Mouse (Mus musculus): Measurements from ENCODE around the gene Ankrd44.

Gene Ankrd44

DNA sequence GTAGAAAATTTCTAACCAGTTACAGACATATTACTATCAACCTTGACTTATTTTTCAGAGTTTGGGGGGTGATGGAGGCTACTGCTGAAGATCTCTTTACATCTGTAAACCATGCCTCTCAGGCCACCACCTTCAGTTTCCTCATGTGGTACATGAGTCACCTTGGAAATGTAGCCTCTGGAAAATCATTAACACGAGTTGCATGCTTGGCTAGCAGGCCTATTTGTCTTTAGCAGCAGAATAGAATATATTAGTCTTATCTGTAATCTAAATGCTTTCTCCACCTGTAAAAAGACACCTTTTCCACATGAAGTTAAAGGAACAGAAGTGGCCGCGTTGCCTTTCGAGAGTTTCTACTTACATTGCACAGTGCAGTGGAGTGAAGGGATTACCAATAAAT, 267.6 kb downstream of the Ankrd44 start:
- no peak for DNase-seq (ENCODE audit: low read depth in 2 of 2, low spot score in 2 of 2)

DNA sequence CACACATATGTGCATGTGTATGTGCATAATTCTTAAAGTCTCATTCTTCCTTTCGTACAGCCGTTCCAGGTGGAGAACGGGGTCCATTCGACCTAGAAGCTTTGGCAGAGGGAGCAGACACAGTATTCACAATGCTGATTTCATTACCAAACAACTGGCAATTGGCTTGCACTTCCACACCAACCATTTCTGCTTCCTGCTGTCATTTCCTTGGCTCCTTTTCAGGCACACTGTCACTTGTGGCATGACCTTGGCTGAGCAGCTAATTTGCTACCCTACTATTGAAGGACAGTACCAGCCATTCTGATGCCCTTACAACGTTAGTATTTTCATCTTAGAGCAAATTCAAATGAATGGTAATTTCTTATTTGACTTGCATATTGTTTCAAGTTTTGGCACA, 277.9 kb downstream of the Ankrd44 start:
- DNase-seq (ENCODE audit: low read depth in 2 of 2, low spot score in 2 of 2), result no peak

DNA sequence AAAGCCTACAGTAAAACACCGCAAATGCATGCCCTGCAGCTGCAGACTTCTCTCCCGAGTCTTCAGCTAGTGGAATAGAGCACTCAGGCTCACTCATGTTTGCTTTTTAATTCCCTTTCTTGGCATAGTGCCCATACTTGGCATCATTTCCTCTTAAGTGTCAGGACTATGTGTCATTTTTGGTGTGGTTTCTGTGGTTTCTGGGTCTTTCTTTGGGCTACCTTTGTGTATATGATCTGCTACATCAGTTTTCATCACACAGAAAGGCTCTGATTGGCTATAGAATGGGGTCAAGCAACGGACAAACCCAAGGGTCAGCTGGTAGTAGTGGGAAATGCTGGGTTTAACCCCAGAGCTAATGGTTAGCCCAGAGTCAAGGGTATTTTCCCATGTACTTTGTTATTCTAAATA, 278.8 kb downstream of the Ankrd44 start:
- peak in 1 of 2 experiments; percentile 34 for DNase-seq (ENCODE audit: low read depth in 2 of 2, low spot score in 2 of 2)

DNA sequence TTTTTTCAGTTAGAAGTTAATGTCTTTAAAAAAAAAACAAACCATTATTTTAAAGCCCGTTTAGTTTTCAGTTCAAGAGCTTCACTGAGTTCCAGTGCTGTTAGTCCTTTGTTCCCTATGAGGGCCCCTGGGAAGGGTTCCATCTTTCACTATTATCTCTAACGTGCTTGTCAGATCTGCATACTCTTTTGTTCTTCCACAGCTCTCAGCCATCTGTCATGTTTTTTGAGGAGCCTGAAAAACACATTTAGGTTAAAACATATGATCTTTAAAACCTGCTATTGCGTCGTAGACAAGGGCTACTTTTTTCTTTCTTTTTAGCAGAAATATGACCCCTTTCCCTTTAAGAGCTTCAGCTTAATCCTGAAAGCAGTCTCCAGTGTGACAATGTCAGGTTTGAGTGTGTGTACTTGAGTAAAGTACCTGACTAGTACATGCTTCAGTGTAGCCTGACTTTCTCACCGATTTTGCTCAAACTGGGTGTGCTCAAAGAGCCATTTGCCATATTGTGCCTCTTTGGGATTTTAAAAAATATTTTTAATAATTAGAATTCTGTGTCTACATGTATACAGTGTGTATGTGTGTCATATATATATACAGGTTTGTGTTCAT, 285.9 kb downstream of the Ankrd44 start:
- DNase-seq (ENCODE audit: low read depth in 2 of 2, low spot score in 2 of 2), result no peak

DNA sequence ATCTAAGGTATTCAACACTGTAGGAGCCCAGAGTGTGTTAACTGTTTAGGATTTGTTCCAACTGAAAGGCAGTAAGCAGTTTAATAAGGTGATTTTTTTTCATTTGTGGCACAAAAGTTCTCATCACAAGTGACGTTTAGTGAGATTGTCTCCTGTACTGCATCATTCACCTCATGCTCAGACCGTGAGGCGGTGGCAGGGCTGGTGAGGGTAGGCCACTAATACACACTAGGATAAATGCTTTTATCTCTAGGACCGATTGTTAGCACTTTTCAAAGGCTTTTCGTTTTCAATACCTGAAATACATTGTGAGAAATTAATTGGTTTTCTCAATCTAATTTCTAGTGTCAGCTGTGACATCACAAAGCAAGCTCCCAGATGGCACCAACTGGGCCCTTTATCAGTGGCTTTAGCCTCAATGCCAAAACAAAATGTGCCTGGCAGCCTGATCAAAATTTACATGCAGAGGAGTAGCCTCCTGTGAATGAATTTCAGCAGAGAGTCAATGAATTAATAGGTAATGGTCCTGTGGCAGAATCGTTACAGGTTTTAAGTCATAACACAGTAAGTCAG, 286.6 kb downstream of the Ankrd44 start:
- no peak for DNase-seq (ENCODE audit: low read depth in 2 of 2, low spot score in 2 of 2)

DNA sequence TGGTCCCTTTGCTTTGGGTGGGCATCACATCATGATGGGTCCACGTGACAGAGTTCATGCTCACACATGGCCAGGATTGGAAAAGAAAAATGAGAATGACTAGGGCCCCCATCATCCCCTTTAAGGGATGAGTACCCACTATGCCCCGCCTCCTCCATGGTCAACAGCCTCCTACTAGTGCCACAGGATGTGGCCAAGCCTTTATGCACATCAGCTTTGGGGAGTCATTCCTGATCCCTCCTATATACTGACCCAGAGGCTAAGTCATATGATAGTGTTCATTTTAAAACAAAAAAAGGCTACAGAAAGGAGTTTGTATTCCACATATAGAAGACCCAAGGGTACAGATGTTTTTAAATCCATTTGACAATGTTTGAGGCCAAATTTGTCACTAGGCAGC, 287.1 kb downstream of the Ankrd44 start:
- no peak for DNase-seq (ENCODE audit: low read depth in 2 of 2, low spot score in 2 of 2)

DNA sequence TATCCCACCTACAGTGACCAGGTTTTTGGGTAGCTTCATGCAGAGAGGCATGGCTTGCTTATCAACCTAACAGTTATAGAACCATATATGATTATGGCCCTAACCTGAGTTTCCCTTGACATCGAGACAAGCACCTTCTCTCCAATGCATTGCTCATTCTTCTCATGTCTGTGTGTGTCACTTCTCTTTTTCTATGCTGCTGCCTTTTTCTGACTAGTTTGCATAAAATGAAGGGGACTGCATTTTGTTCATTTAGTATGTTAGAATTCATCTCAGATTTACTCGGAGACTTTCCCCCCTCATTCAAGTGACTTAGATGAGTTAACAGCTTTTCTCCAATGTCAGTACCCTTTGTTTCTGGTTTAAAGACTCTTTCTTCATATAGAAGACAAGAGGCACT, 288.8 kb downstream of the Ankrd44 start:
- no peak for DNase-seq (ENCODE audit: low read depth in 2 of 2, low spot score in 2 of 2)

DNA sequence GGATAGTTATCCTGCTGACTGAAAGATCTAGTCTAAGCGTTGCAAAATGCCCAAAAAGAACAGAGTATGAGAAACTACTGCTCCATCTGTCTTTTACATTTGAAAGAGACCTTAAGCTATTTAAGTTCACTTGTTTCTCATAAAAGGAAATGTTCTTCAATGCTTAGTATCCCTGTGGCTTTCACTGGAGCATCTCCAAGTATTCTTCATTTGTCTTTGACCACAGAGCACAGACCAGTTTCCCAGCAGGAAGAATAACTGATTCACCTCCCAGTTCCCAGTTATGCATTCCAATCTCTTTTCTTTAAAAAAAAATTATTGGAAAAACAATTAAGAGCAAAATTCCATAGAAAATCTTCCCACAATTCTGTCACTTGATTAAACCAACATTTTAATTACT, 297.1 kb downstream of the Ankrd44 start:
- no peak for DNase-seq (ENCODE audit: low read depth in 2 of 2, low spot score in 2 of 2)

DNA sequence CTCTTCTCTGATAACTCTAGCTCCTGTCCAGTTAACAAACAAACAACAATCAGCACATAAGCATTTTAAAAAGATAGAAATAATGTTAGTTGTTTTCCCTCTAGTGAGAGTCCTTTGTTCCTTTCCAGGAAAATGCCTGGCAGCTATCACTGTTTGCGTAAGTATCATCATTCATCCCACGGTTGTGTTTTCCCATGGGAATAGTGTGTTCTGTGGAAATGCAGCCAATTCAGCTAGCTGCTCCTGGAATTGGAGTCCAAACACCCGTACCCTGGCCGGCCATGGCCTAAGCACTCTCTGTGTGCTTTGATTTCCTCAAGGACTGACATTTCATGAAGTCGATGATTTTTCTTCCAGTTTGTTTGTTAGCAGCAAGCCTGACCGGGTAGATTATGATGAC, 311.2 kb downstream of the Ankrd44 start:
- no peak for DNase-seq (ENCODE audit: low read depth in 2 of 2, low spot score in 2 of 2)

DNA sequence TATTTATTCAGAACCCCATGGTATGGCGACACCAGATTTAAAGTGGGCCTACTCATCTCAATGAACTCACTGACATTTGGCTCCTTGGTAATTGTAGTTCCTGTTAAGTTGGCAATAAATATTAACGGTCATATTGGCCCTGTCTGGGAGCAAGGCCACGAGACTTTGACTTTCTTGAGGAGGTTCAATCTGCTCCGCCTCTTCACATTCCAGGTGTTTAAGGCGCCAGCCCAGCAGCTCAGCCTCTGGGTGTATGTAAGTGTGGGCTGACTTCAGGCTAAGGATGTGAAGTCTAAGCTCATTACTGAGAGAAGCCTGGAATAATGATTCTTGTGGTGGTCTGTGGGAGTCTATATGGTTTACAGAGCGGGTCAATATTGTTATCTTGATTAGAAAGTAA, 313.8 kb downstream of the Ankrd44 start:
- no peak for DNase-seq (ENCODE audit: low read depth in 2 of 2, low spot score in 2 of 2)

DNA sequence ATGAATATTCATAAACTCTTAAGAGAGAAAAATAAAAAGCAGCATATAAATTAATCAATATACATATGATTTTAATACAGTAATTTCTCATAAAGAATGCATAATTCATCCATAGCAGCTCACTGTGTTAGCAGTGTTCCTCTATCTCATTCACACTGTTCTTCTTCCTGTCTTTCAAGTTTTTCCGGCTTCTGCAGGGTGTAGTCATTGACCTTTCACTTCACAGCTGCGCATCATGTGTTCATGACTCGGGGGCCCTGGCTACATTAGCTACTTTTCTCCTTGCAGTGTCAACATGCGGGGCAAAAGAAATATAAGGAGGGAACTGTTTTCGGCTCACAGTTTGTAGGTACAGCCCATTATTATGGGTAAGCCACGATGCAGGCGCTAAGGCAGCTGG, 314.3 kb downstream of the Ankrd44 start:
- no peak for DNase-seq (ENCODE audit: low read depth in 2 of 2, low spot score in 2 of 2)

DNA sequence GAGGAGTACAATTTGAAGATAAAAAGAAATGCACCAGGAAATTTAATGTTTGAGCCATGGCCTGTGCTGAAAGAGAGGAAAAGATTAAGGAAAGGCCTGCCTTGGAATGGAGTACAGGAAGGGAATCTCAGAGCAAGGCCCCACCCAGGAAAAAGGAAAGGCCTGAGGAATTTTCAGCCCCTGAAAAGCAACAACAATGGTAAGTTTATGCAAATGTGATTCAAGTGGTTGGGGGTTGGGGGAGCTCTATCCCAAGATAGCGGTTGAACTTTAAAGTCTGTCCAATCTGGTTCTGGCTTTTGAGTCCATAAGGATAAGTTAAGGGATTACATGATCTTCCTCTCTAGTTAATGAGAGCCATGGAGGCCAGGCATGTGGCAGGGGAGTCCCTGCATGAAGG, 319.3 kb downstream of the Ankrd44 start:
- no peak for DNase-seq (ENCODE audit: low read depth in 2 of 2, low spot score in 2 of 2)

DNA sequence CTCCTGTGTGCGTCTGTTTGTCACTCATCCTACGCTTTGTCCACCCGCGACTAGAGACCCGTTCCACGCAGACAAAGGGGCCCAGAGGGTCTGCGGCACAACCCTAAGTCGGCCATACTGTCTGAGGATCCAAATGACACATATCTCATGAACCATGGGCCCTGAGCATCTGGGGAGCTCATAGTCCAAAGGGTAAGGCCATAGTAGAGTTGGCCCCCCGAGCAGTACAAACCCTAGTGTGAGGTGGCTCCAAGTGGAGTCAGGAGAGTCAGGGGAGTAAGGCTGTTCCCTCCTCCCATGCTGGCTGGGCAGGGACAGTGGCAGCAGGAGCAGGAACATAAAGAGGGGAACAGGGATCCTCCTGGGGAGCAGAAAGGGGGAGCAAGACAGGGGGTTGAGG, 324.5 kb downstream of the Ankrd44 start:
- DNase-seq (ENCODE audit: low read depth in 2 of 2, low spot score in 2 of 2), result no peak

DNA sequence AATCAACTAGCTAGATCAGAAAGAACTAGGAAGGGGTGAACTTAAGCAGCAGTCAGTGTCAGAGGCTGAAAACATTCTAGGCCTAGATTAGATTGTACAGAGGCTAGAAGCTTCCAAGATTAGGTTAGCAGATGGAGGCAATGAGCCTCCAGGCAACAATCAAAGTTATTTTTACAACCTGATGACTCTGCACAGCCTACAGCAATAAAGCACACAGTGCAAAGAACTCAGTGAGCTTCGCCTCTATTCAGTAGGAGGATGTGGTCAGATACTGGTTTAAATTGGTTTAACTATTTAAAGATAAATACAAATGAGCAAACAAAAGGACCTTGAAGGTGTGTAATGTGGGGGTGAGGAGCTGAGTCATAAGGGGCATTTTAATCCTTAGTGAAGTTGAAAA, 325.9 kb downstream of the Ankrd44 start:
- DNase-seq (ENCODE audit: low read depth in 2 of 2, low spot score in 2 of 2), result no peak

DNA sequence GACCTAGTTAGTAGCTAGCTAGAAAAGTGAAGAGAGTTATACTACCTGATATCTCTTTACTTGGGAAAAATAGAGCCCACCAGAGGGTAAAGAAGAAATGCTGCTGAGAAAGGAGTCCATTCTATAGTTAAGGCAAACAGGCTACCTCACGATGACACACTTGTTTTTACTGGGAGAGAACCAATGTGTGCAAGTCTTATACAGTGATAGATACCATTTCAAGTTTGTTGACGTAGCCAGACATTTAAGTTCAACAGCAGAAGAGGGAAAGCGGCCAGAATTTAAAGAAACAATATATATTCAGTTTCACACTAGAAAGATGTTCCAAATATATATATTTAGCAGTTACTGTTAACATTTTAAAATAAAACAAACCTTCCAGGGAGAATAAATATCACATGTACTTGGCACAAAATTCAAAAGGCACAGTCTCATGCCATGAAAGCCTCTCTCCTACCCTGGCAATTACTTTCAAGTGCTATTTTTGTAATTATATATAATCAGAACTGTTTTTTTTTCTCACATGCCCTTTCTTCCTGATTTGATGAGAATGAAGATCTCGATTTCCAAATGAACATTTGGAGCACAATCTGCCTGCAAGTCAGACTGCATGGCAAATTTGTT, 328.5 kb downstream of the Ankrd44 start:
- DNase-seq (ENCODE audit: low read depth in 2 of 2, low spot score in 2 of 2), result no peak

DNA sequence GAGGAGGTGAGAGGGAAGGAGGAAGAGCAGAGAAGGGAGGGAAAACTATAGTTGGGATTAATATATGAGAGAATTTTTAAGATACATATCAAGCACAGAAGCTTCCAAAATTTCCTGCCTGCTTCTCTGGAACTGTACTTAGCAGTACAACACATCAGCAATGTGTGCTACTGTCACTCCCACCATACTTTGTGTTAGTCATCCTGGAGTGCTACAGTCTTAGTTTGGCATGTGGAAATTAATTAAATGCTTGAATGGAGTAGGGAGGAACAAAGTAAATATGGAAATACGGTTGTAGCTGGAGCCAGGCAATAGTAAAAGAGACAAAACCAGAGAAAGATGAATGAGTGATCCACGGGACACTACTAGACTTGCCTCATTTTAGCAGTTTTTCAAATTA, 330.0 kb downstream of the Ankrd44 start:
- no peak for DNase-seq (ENCODE audit: low read depth in 2 of 2, low spot score in 2 of 2)
